Mouse (Mus musculus) liver, postnatal 0 days (tissue): ENCODE data around the gene Magoh. TPM values are rescaled to one million over a fixed set of nuclear protein-coding genes. Genes with fewer than 3 reads are reported as not detected.
A peak's percentile ranks its signal among the peaks of the same experiment; 100 is the strongest.

Source experiments
- ATAC-seq: fragments of 200-750 bp; cut with Nextera tagmentation; 2 replicates; pipeline ENCODE4 v1.8.0; 2017; ENCODE audit warnings: mild to moderate bottlenecking, moderate library complexity
- DNase-seq: peaks from one replicate; pipeline ENCODE4 v3.0.0-alpha.2; 2016
- H3K27ac ChIP-seq: fragments of 300-500 bp; sonication (generic); 2 replicates; pipeline ENCODE4 v1.5.1; 2014; ENCODE audit warnings: antibody characterized with exemption, moderate library complexity, mild to moderate bottlenecking, low read depth
- H3K27me3 ChIP-seq: fragments of 300-500 bp; sonication (generic); 2 replicates; pipeline ENCODE4 v1.6.1; 2014; ENCODE audit warnings: low read length, control low read depth, mixed read lengths; ENCODE audit not compliant: insufficient read depth
- H3K36me3 ChIP-seq: fragments of 300-500 bp; sonication (generic); replicated peaks from 2 replicates; pipeline ENCODE4 v1.6.1; 2014; ENCODE audit warnings: mild to moderate bottlenecking, control low read depth, low read length, moderate library complexity, mixed read lengths; ENCODE audit not compliant: insufficient read depth
- H3K4me1 ChIP-seq: fragments of 300-500 bp; sonication (generic); 2 replicates; pipeline ENCODE4 v1.6.1; 2014; ENCODE audit warnings: antibody characterized with exemption, mild to moderate bottlenecking, control low read depth; ENCODE audit not compliant: insufficient read depth
- H3K4me2 ChIP-seq: fragments of 300-500 bp; sonication (generic); 2 replicates; pipeline ENCODE4 v1.6.1; 2014; ENCODE audit warnings: low read depth, mild to moderate bottlenecking, low read length, moderate library complexity, mixed read lengths
- H3K4me3 ChIP-seq: fragments of 300-500 bp; sonication (generic); 2 replicates; pipeline ENCODE4 v1.5.1; 2014; ENCODE audit warnings: low read depth, low read length
- H3K9ac ChIP-seq: fragments of 300-500 bp; sonication (generic); replicated peaks from 2 replicates; pipeline ENCODE4 v1.6.1; 2014; ENCODE audit warnings: mild to moderate bottlenecking, moderate library complexity
- H3K9me3 ChIP-seq: fragments of 300-500 bp; sonication (generic); 2 replicates; pipeline ENCODE4 v1.6.1; 2016; ENCODE audit warnings: mild to moderate bottlenecking, control low read depth, low read length, mixed read lengths
- CTCF ChIP-seq: sonication (generic); IDR thresholded peaks from 2 replicates; pipeline ENCODE4 v1.5.1; 2016; ENCODE audit warnings: antibody characterized with exemption, low read depth
- EP300 ChIP-seq: IDR thresholded peaks from 2 replicates; pipeline ENCODE4 v1.6.1; 2016; ENCODE audit warnings: antibody characterized with exemption, low read depth, mild to moderate bottlenecking
- WGBS: fragments of 180-500 bp; shearing (Covaris S2); extraction: QIAGEN DNeasy Blood & Tissue Kit; methylation state at CpG from one replicate; pipeline ENCODE4 v1.1.7; 2014; ENCODE audit not compliant: insufficient replicate concordance; 5-methylcytosine and 5-hydroxymethylcytosine counted together
- polyA plus RNA-seq: library from polyadenylated mRNA; unstranded; fragments of >200 nt; fragmentation: Nextera tagmentation; extraction: Ambion mirVana; gene quantifications from 2 replicates; pipeline ENCODE4 v1.2.1, GENCODE M21; 2015

Magoh gene
- 66.1 and 67.5 TPM in 2 replicates for polyA plus RNA-seq

GRCm38 (mm10) chr4:107879254-107880050 lies at the start of gene Magoh:
Gene Magoh, plus strand, starts transcription at chr4:107879755.
- peak within 1 kb of the TSS; percentile 86 for H3K27ac ChIP-seq
- no peaks in the 10 kb centered on the region for H3K9me3 ChIP-seq
- H3K4me1 ChIP-seq: peaks cover 5% of the 10 kb centered on the region
- TF ChIP-seq CTCF: no peak
- TF ChIP-seq EP300: no peak
- WGBS: 2% methylated on average over 48 of the region's 48 CpGs
- no peaks in the 10 kb centered on the region for H3K27me3 ChIP-seq
- ATAC-seq (peak; percentile 100), DNase-seq (peak; percentile 97)
- H3K36me3 ChIP-seq: peaks cover 23% of the 10 kb centered on the region
- peak within 1 kb of the TSS; percentile 84 for H3K4me2 ChIP-seq
- H3K4me3 ChIP-seq: peak within 1 kb of the TSS; percentile 97
- H3K9ac ChIP-seq: peak within 1 kb of the TSS; percentile 95

GRCm38 (mm10) chr4:107830189-107830588 lies 49.4 kb upstream of the Magoh start:
- 78% methylated on average over 10 of the region's 10 CpGs for WGBS
- no peak overlapping the region for H3K9ac ChIP-seq
- H3K36me3 ChIP-seq: no peaks in the 10 kb centered on the region
- H3K9me3 ChIP-seq: no peaks in the 10 kb centered on the region
- DNase-seq (no peak), ATAC-seq (no peak)
- H3K27ac ChIP-seq: no peak overlapping the region
- no peak overlapping the region for H3K4me3 ChIP-seq
- no peaks in the 10 kb centered on the region for H3K4me1 ChIP-seq
- no peak for TF ChIP-seq CTCF
- no peak for TF ChIP-seq EP300
- H3K27me3 ChIP-seq: no peaks in the 10 kb centered on the region
- H3K4me2 ChIP-seq: no peak overlapping the region

DNA sequence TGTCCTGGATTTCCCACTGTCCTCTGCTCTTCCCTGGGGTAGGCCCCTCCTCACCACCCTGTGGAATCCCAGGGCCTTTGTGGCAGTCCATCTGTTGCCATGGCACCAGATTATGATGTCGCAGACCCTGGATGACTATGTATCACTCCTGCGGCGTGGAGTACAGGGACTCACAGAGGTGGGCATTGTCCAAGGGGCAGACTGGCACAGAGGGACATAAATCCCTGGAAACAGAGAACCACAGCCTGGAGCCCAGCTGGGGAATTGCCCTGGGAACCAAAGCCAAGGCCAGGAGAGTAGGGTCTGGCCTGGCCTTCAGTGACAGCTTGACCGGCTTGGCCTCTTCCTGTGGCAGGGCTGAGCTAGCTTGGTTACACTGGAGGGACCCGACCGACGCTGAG lies 48.7 kb upstream of the Magoh start:
- no peak for TF ChIP-seq EP300
- TF ChIP-seq CTCF: no peak
- Histone ChIP-seq H3K27ac (no peak overlapping the region), H3K9me3 (no peaks in the 10 kb centered on the region), H3K9ac (no peak overlapping the region), H3K4me3 (no peak overlapping the region), H3K27me3 (no peaks in the 10 kb centered on the region), H3K36me3 (no peaks in the 10 kb centered on the region), H3K4me2 (no peak overlapping the region), H3K4me1 (no peaks in the 10 kb centered on the region)
- WGBS: 82% methylated on average over 7 of the region's 7 CpGs
- DNase-seq (no peak), ATAC-seq (no peak)

DNA sequence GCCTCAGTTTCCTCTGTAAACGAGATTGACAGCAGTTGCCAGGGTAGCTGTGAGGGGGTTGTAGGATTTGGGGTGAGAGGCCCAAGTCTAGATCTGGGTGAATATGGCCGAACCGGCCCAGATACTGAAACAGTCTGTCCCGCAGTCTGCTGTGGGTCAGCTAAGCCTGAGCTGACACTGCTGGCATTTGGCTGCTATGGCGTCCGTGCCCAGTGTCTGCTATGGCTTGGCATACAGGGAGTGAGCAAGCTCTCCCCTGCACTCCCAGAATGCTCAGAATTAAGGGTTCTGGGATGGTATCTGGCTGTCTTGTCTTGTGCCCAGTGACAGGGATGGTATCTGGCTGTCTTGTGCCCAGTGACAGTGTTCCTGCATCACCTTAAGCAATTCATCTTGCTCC lies 47.9 kb upstream of the Magoh start:
- H3K27me3 ChIP-seq: no peaks in the 10 kb centered on the region
- 91% methylated on average over 6 of the region's 6 CpGs for WGBS
- H3K4me2 ChIP-seq: no peak overlapping the region
- H3K4me3 ChIP-seq: no peak overlapping the region
- TF ChIP-seq CTCF: no peak
- no peak for TF ChIP-seq EP300
- no peak for DNase-seq
- H3K9ac ChIP-seq: no peak overlapping the region
- no peak for ATAC-seq
- no peaks in the 10 kb centered on the region for H3K36me3 ChIP-seq
- H3K27ac ChIP-seq: no peak overlapping the region
- H3K9me3 ChIP-seq: no peaks in the 10 kb centered on the region
- H3K4me1 ChIP-seq: no peaks in the 10 kb centered on the region

DNA sequence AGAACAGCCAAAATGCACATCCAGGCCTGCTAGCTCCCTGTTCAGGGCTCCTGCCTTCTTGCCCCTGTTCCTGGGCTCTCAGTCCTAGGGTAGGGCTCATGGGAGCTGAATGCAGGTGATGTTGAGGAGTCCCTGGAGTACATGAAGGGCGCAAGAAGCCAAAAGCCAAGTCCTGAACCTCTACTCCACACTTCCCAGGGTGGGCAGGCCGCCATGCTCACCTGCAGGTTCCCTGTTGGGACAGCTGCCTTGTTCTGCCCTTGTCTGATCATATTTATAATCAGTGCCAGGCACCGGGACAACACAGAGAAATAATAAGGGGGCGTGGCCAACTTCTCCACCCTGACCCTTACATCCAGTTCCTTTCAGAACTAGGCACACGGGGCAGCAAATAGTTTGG lies 46.0 kb upstream of the Magoh start:
- ATAC-seq: no peak
- no peak for TF ChIP-seq CTCF
- no peak for TF ChIP-seq EP300
- H3K27me3 ChIP-seq: no peaks in the 10 kb centered on the region
- no peaks in the 10 kb centered on the region for H3K9me3 ChIP-seq
- no peak for DNase-seq
- no peaks in the 10 kb centered on the region for H3K36me3 ChIP-seq
- WGBS: 74% methylated on average over 5 of the region's 5 CpGs
- no peak overlapping the region for H3K27ac ChIP-seq
- H3K4me3 ChIP-seq: no peak overlapping the region
- H3K9ac ChIP-seq: no peak overlapping the region
- H3K4me1 ChIP-seq: no peaks in the 10 kb centered on the region
- no peak overlapping the region for H3K4me2 ChIP-seq

GRCm38 (mm10) chr4:107834643-107835314 lies 44.8 kb upstream of the Magoh start:
- 73% methylated on average over 22 of the region's 22 CpGs for WGBS
- ATAC-seq (no peak), DNase-seq (no peak)
- no peak overlapping the region for H3K27ac ChIP-seq
- no peak overlapping the region for H3K4me2 ChIP-seq
- H3K9ac ChIP-seq: no peak overlapping the region
- TF ChIP-seq CTCF (no peak), EP300 (no peak)
- no peak overlapping the region for H3K4me3 ChIP-seq
- H3K4me1 ChIP-seq: no peaks in the 10 kb centered on the region
- no peaks in the 10 kb centered on the region for H3K27me3 ChIP-seq
- H3K36me3 ChIP-seq: no peaks in the 10 kb centered on the region
- no peaks in the 10 kb centered on the region for H3K9me3 ChIP-seq
